Comparison of ENCODE assay signal across 11 mouse cellular contexts in genomic region chr9:70416412-70416811, GRCm38 (mm10). TPM values are rescaled to one million over a fixed set of nuclear protein-coding genes. Genes with fewer than 3 reads are reported as not detected.
DNase-seq lines count a peak whose midpoint lies in the region; ATAC-seq and TF ChIP-seq lines count a peak whose summit lies in the region.
"Had no signal": no experiment of that assay in that cellular context is flagged by ENCODE, and none has a peak within 500 bp of the region (broad histone marks: within the 10 kb centered on the region; RNA-seq: fewer than 3 reads in every experiment).

No protein-coding gene starts in this region.

- 80% methylated on average over 3 of the region's 3 CpGs for WGBS in hindbrain, postnatal 0 days
- 90% methylated on average over 3 of the region's 3 CpGs for WGBS in hindbrain, embryonic 13.5 days

- H3K27ac ChIP-seq in hindbrain, postnatal 0 days: no peak overlapping the region
- no peak overlapping the region for H3K27ac ChIP-seq in hindbrain, embryonic 13.5 days
- H3K27ac ChIP-seq: limb, embryonic 12.5 days had no signal

- H3K9ac ChIP-seq in hindbrain, postnatal 0 days (replicated peaks; ENCODE audit: low read length): no peak overlapping the region
- H3K9ac ChIP-seq in hindbrain, embryonic 13.5 days: no peak overlapping the region
- H3K9ac ChIP-seq: limb, embryonic 12.5 days had no signal

- H3K4me3 ChIP-seq in hindbrain, postnatal 0 days (ENCODE audit: low read length): no peak overlapping the region
- H3K4me3 ChIP-seq in hindbrain, embryonic 13.5 days: no peak overlapping the region
- H3K4me3 ChIP-seq: limb, embryonic 12.5 days had no signal

- no peak overlapping the region for H3K4me2 ChIP-seq in hindbrain, postnatal 0 days (ENCODE audit: low read depth, low read length)
- no peak overlapping the region for H3K4me2 ChIP-seq in hindbrain, embryonic 13.5 days
- H3K4me2 ChIP-seq: limb, embryonic 12.5 days had no signal

- no peak for ATAC-seq in hindbrain, postnatal 0 days
- no peak for ATAC-seq in hindbrain, embryonic 13.5 days (ENCODE audit: low FRiP score)
- peak; percentile 48; the same call in 1 of the 2 replicates for ATAC-seq in neutrophil, adult 5-6 weeks (ENCODE audit: extremely low read depth, insufficient number of reproducible peaks, low FRiP score, poor library complexity, severe bottlenecking)
- no peak for ATAC-seq in inflammation-experienced regulatory T-cells, adult 6 months
- ATAC-seq: activated CD4-positive, CD25-positive, alpha-beta regulatory T cell, adult 4 months had no signal

- H3K27me3 ChIP-seq in hindbrain, postnatal 0 days (ENCODE audit: insufficient read depth, low read length): no peaks in the 10 kb centered on the region
- H3K27me3 ChIP-seq in hindbrain, embryonic 13.5 days: no peaks in the 10 kb centered on the region
- H3K27me3 ChIP-seq: limb, embryonic 12.5 days had no signal

- TF ChIP-seq CTCF in hindbrain, postnatal 0 days (IDR thresholded peaks at IDR 0.05; ENCODE audit: low read depth): peak; percentile 35; the same call in 1 of the 2 replicates
- TF ChIP-seq CTCF in brain, embryonic 14.5 days (IDR thresholded peaks at IDR 0.05; ENCODE audit: borderline replicate concordance, extremely low read depth, insufficient read depth, insufficient read length): peak; percentile 41; the same call in 1 of the 2 replicates

- DNase-seq in hindbrain, postnatal 0 days (ENCODE audit: low spot score): no peak
- DNase-seq in CD4-positive helper T cell, adult 2 months (ENCODE audit: low read depth, low spot score): peak; percentile 53
- no peak for DNase-seq in brain, embryonic 14.5 days (ENCODE audit: low read depth)
- no peak for DNase-seq in neural tube, embryonic 10.5 days (ENCODE audit: extremely low spot score, low spot score)
- DNase-seq in adipocyte (ENCODE audit: low spot score): no peak
- DNase-seq: gastrocnemius, postnatal 36 days had no signal

- no peak for TF ChIP-seq POLR2A in brain, embryonic 14.5 days (IDR thresholded peaks at IDR 0.05; ENCODE audit: borderline replicate concordance, extremely low read depth, insufficient read depth, insufficient read length, poor library complexity, severe bottlenecking)

- H3K9me3 ChIP-seq in hindbrain, postnatal 0 days (ENCODE audit: low read length): no peaks in the 10 kb centered on the region
- no peaks in the 10 kb centered on the region for H3K9me3 ChIP-seq in hindbrain, embryonic 13.5 days
- H3K9me3 ChIP-seq: limb, embryonic 12.5 days had no signal

- peaks cover 10% of the 10 kb centered on the region for H3K36me3 ChIP-seq in hindbrain, postnatal 0 days (ENCODE audit: insufficient read depth, low read length)
- H3K36me3 ChIP-seq in hindbrain, embryonic 13.5 days: peaks cover 47% of the 10 kb centered on the region

- no peaks in the 10 kb centered on the region for H3K4me1 ChIP-seq in hindbrain, postnatal 0 days (ENCODE audit: insufficient read depth, low read length)
- H3K4me1 ChIP-seq in hindbrain, embryonic 13.5 days (replicated peaks): peaks cover 10% of the 10 kb centered on the region

RNA-seq across cellular contexts. Expression of gene Ccnb2, which starts 4.9 kb away (rescaled TPM):
- 15.5 and 17.9 TPM in 2 replicates for total RNA-seq in hindbrain, postnatal 0 days (2014; rRNA removed)
- 28.4 and 32.7 TPM in 2 replicates for polyA plus RNA-seq in hindbrain, postnatal 0 days (2015; fragmentation: Nextera tagmentation; extraction: Ambion mirVana)
- 45.3 and 46.7 TPM in 2 replicates for polyA plus RNA-seq in hindbrain, embryonic 13.5 days (2015; fragmentation: Nextera tagmentation; extraction: Ambion mirVana)
- 28.6 and 49.2 TPM in 2 replicates for polyA plus RNA-seq in brain, embryonic 14.5 days (2012; rRNA removed)
- 0.49 and 1.2 TPM in 2 replicates for total RNA-seq in neutrophil, adult 5-6 weeks (2017)
- 100 to 1,000 TPM in 1 of 3 experiments, 10 to 100 TPM in 2; 14.7 to 186 (median 20.5) TPM for polyA plus RNA-seq in inflammation-experienced regulatory T-cells, adult 6 months (2017; shearing (Covaris generic))
